Mouse (Mus musculus): ENCODE results near the gene Jak1.

DNA sequence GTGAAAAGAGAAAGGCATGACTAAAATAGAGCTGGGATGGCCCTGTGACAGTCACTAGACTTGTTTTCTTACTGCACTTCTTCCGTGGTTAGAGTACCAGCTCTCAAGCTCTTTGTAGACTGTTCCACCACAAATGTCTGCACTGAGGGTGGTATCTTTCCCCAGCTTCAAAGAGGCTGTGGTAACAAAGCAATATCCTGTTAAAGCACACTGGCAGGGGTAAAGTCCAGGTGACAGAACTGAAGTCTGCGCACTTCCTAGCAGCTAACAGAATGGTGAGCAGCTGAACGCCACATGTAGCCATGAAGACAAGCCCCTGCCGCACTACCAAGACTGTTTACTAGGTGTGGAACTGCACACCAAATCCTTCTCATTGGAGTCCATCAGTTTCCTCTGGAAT, 77.7 kb downstream of the Jak1 start:
- TF ChIP-seq POLR2A (IDR thresholded peaks at IDR 0.05; ENCODE audit: control insufficient read depth in 1 of 2, insufficient read depth in 1 of 2, low read depth in 1 of 2, low read length in 2 of 2, poor library complexity in 1 of 2) (no peak), MAX (IDR thresholded peaks at IDR 0.05; ENCODE audit: low read length) (no peak)
